In the genomic region with DNA sequence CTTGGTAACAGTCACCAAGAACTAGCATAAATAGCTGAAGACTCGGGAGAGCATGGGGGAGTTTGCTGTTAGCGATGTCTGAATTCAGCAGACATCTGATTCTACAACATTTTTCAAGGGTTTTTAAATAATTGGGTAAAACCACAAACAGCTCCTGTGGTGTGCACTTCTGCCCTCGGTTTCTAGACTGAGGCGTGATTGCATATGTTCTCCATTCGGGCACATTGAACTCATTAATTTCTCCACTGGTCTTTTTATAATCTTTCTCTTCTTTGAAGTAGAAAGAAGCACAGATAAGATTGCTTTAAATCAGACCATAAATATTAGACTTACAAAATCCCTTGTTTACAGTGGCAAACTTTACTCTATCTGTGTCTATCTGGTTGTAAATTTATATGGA, we compare ENCODE assay signal across 21 mouse cellular contexts.
DNase-seq lines count a peak whose midpoint lies in the region; ATAC-seq and TF ChIP-seq lines count a peak whose summit lies in the region.
"Had no signal": no experiment of that assay in that cellular context is flagged by ENCODE, and none has a peak within 500 bp of the region (broad histone marks: within the 10 kb centered on the region; RNA-seq: fewer than 3 reads in every experiment).

No protein-coding gene starts in this region.

- no peak overlapping the region for H3K27ac ChIP-seq in intestine, embryonic 15.5 days
- H3K27ac ChIP-seq in intestine, postnatal 0 days (ENCODE audit: low read depth, low read length) = no peak overlapping the region
- peak overlapping the region; percentile 33; the same call in 1 of the 2 replicates for H3K27ac ChIP-seq in left cerebral cortex, adult 2 months
- H3K27ac ChIP-seq: embryonic facial prominence, embryonic 13.5 days; forebrain, embryonic 15.5 days; gastrocnemius, adult 2 months; hindbrain, embryonic 12.5 days; hindbrain, embryonic 15.5 days had no signal

- H3K4me2 ChIP-seq in intestine, embryonic 15.5 days (replicated peaks) = no peak overlapping the region
- H3K4me2 ChIP-seq in intestine, postnatal 0 days (replicated peaks; ENCODE audit: low read depth) = no peak overlapping the region
- H3K4me2 ChIP-seq: embryonic facial prominence, embryonic 13.5 days; forebrain, embryonic 15.5 days; heart, embryonic 11.5 days; hindbrain, embryonic 12.5 days; hindbrain, embryonic 15.5 days had no signal

- H3K9ac ChIP-seq in intestine, embryonic 15.5 days = no peak overlapping the region
- no peak overlapping the region for H3K9ac ChIP-seq in intestine, postnatal 0 days (ENCODE audit: low read depth, low read length)
- H3K9ac ChIP-seq: embryonic facial prominence, embryonic 13.5 days; forebrain, embryonic 15.5 days; hindbrain, embryonic 12.5 days; hindbrain, embryonic 15.5 days had no signal

- H3K27me3 ChIP-seq in intestine, embryonic 15.5 days (replicated peaks) = no peaks in the 10 kb centered on the region
- H3K27me3 ChIP-seq in intestine, postnatal 0 days (replicated peaks; ENCODE audit: control insufficient read depth, insufficient read depth, low read length) = no peaks in the 10 kb centered on the region
- H3K27me3 ChIP-seq: embryonic facial prominence, embryonic 13.5 days; forebrain, embryonic 15.5 days; hindbrain, embryonic 12.5 days; hindbrain, embryonic 15.5 days had no signal

- H3K4me1 ChIP-seq in intestine, embryonic 15.5 days (replicated peaks) = no peaks in the 10 kb centered on the region
- H3K4me1 ChIP-seq in intestine, postnatal 0 days (replicated peaks; ENCODE audit: control insufficient read depth, insufficient read depth, low read length) = no peaks in the 10 kb centered on the region
- H3K4me1 ChIP-seq: embryonic facial prominence, embryonic 13.5 days; hindbrain, embryonic 12.5 days; hindbrain, embryonic 15.5 days had no signal

- intact Hi-C loops in left cerebral cortex, adult 2 months (cut with DNase I) = no loop called here
- intact Hi-C loops in left cerebral cortex, postnatal 36 days (cut with DNase I) = no loop called here

- 46% methylated on average over 5 of the region's 5 CpGs for WGBS in intestine, embryonic 15.5 days
- 38% methylated on average over 5 of the region's 5 CpGs for WGBS in intestine, postnatal 0 days

- TF ChIP-seq CTCF in intestine, postnatal 0 days (IDR thresholded peaks at IDR 0.05; ENCODE audit: low read depth) = no peak
- TF ChIP-seq CTCF in left cerebral cortex, adult 2 months (IDR thresholded peaks at IDR 0.05) = no peak

- no peak for DNase-seq in left cerebral cortex, adult 2 months (ENCODE audit: extremely low spot score in 1 of 2, low spot score in 2 of 2)
- no peak for DNase-seq in left cerebral cortex, postnatal 36 days (ENCODE audit: low spot score in 2 of 2)
- DNase-seq in fibroblast of lung, adult 2 months (ENCODE audit: low read depth) = peak; percentile 3
- DNase-seq in retina, embryonic 14.5 days (ENCODE audit: low spot score) = no peak
- DNase-seq in adrenal gland, adult (ENCODE audit: inconsistent age in 2 of 2, low spot score in 1 of 2) = no peak
- DNase-seq: adrenal gland, adult 8-10 months; adrenal gland, postnatal 25 days; cerebellum, adult 18-20 months; cerebellum, adult 9-10 months; cerebellum, postnatal 14 days; gastrocnemius, adult 2 months; gastrocnemius, postnatal 14 days; heart, adult 11 months had no signal

- no peak overlapping the region for H3K4me3 ChIP-seq in intestine, embryonic 15.5 days (replicated peaks)
- no peak overlapping the region for H3K4me3 ChIP-seq in intestine, postnatal 0 days (ENCODE audit: low read depth, low read length)
- H3K4me3 ChIP-seq in left cerebral cortex, adult 2 months = no peak overlapping the region
- H3K4me3 ChIP-seq: embryonic facial prominence, embryonic 13.5 days; forebrain, embryonic 15.5 days; gastrocnemius, adult 2 months; hindbrain, embryonic 12.5 days; hindbrain, embryonic 15.5 days had no signal

- H3K36me3 ChIP-seq in intestine, embryonic 15.5 days = no peaks in the 10 kb centered on the region
- no peaks in the 10 kb centered on the region for H3K36me3 ChIP-seq in intestine, postnatal 0 days (ENCODE audit: control insufficient read depth, insufficient read depth)
- H3K36me3 ChIP-seq: embryonic facial prominence, embryonic 13.5 days; forebrain, embryonic 15.5 days; hindbrain, embryonic 12.5 days; hindbrain, embryonic 15.5 days had no signal

- peak; percentile 53 for ATAC-seq in intestine, embryonic 15.5 days
- ATAC-seq in intestine, postnatal 0 days = no peak
- ATAC-seq: CD4-positive, CD25-positive, alpha-beta regulatory T cell, adult 4 months; forebrain, embryonic 15.5 days had no signal

- H3K9me3 ChIP-seq in intestine, embryonic 15.5 days = no peaks in the 10 kb centered on the region
- no peaks in the 10 kb centered on the region for H3K9me3 ChIP-seq in intestine, postnatal 0 days (ENCODE audit: control insufficient read depth)
- H3K9me3 ChIP-seq: embryonic facial prominence, embryonic 13.5 days; forebrain, embryonic 15.5 days; hindbrain, embryonic 12.5 days; hindbrain, embryonic 15.5 days had no signal
